Mouse (Mus musculus) T-helper 1 cell (primary cell): Measurements from ENCODE around the gene Itpr1.

Experiments
- in situ Hi-C: fragments of 300-600 bp; cut with MboI, MseI; formaldehyde crosslinking; loops from one replicate; pipeline ENCODE4 v1.15.1; 2025; ENCODE audit warnings: high pct_unique_total_duplicates

The Itpr1 gene

GRCm38 (mm10) chr6:108464308-108464979 lies 251.5 kb downstream of the Itpr1 start:
- in situ Hi-C loops: no loop called here

DNA sequence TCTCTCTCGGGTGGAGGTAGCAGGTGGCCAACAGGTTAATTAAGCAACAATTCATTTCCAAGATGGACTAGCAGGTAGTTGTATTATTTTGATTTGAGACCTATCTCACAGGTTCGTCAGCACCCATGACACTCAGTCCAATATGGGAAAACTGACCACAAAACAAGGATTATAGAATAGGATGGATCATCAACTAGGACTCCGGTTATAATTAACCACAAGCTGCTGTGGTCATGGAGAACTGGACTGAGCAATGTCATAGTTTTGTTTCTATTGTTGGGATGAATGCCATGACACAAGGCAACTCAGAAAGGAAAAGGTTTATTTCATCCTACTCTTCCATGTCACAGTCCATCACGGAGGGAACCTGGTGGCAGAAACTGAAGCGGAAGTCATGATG lies 252.3 kb downstream of the Itpr1 start:
- in situ Hi-C loops: no loop called here

GRCm38 (mm10) chr6:108466061-108466531 lies 253.2 kb downstream of the Itpr1 start:
- in situ Hi-C loops: no loop called here

DNA sequence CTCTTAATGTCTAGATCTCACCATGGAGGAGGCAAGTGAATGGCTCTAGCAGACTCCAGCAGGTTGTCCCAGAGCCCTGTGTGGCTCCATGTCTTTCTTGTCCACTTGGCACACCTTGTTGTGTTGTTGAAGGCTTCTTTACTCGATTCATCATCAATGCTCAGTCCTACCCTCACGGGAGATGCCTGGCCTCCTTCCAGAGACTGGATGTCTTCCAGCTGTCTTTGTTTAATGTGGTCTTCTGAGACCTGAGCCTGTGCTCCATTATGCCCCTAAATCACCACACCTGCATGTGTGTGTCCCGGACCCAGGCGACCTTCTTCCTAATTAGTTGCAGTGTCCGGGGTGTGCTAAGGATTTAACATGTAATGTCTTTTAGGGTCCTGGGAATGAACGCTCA lies 254.7 kb downstream of the Itpr1 start:
- in situ Hi-C loops: no loop called here

- in situ Hi-C loops: no loop called here
These were observed 255.4 kb downstream of the Itpr1 start for GRCm38 (mm10) chr6:108468226-108468825.

DNA sequence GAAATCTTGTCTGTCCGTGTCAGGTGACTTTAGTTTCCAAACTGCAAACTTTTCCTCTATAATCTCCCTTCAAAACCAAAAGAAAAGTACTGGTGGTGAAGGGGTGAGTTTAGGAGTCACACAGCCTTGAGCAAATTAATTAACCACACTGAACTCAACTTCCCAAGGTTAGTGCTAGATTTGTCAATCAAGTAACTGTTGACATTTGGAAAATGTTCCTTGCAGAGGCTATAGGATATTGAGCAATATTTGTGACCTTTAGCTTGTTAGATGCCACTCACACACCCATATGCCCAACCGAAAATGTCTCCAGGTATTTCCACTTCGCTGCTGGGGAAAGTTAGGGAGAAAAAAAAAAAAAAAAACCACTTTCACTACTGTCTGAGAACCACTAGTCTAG lies 259.0 kb downstream of the Itpr1 start:
- in situ Hi-C loops: no loop called here

GRCm38 (mm10) chr6:108472748-108473147 lies 259.9 kb downstream of the Itpr1 start:
- in situ Hi-C loops: no loop called here

- in situ Hi-C loops: no loop called here
These were observed 263.9 kb downstream of the Itpr1 start for GRCm38 (mm10) chr6:108476797-108477235.

DNA sequence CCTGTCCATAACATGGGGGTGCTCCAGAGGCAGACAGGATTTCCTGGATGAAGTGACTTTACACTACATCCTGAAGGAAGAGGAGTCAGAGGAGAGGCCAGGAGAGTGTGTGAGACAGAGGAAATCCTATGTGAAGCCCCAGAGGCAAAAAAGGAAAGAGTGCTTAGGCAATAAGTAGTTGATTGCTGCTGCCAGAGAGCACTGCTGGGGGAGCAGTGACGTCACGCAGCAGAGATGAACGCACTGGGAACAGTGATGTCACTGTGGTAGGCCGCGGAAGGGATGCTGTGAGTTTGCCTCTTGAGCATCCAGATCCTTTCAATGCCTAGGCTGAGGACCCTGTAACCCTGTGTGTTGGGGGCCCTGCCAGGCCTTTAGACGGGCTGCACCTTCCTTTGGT lies 264.7 kb downstream of the Itpr1 start:
- in situ Hi-C loops: no loop called here

- in situ Hi-C loops: no loop called here
These were observed 268.3 kb downstream of the Itpr1 start for GRCm38 (mm10) chr6:108481190-108481589.

GRCm38 (mm10) chr6:108482464-108482863 lies 269.6 kb downstream of the Itpr1 start:
- in situ Hi-C loops: no loop called here

DNA sequence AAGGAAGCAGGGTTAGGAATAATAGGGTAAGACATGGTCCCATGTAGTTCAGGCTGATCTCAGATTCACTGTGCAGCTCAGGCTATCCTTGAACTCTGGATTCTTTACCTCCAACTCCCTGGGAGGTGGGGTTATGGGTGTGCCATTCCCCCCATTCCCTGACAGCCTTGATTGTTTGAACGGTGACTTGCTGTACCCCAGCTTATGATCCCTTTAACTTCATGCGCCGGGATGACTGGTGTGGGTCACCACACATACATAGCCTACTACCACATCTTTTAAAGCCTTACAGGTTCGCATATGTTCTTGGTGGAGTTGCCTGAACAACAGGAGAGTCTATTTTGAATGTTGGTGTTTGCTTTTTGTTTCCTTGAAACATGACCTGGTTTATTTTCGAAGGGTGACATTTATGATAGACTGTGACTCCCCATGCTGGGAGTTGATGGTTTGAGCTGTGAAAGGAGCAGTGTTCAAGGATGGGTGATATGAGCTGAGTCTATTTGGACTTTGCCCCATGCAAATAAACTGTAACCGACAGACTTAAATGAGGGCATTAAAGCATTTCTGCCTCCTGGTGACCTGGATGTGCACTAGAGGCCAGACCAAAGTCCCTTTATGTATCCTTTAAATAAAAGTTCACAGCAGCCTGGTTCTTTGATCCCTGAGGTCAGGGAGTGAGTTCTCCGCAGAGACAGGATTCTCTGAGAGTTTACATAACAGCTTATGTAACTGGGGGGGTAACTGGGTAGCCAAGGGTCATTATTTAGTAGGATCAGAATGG lies 273.5 kb downstream of the Itpr1 start:
- in situ Hi-C loops: no loop called here

DNA sequence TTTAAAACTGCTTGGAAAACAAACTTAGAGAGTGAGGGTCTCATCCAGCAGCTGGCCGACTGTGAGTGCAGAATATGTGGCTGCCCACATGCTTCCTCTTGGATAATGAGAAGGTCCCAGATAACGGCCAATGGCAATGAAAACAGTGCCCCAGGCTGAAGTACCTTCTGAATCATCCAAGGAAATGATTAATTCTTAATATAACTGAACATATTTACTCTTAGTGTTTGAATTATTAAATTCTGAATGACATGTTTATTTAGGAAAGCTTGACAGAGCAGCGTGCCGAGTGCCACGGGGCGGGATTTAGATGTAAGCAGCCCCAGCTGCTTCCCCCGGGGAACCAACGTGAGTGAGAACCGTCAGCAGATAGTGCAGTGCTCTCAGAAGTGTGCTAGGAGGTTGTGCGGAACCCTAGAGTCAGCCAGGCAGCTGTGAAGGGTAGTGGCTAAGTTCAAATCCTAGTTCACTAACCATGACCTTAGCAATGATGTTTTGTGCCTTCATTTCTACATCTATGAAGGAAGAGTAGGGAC lies 274.5 kb downstream of the Itpr1 start:
- in situ Hi-C loops: no loop called here

GRCm38 (mm10) chr6:108488250-108488649 lies 275.4 kb downstream of the Itpr1 start:
- in situ Hi-C loops: no loop called here

DNA sequence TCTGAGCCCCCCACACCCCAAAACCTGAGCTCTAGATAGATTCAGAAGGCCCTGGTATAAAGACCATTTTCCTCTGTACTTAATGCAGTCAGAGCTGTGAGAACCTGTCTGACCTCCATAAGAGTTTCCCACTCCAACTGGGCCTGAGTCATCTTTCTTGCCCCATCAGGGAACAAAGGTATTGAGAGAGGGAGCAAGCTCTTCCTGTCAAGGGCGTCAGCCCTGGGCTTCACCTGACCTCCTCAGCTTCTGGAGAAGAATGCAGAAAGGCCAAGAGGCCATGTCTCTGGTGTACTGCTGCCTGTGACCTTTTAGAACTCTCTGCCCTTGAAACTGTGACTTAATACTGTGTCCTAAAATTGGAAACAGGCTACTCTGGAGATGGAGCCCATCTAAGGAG lies 279.1 kb downstream of the Itpr1 start:
- in situ Hi-C loops: no loop called here

DNA sequence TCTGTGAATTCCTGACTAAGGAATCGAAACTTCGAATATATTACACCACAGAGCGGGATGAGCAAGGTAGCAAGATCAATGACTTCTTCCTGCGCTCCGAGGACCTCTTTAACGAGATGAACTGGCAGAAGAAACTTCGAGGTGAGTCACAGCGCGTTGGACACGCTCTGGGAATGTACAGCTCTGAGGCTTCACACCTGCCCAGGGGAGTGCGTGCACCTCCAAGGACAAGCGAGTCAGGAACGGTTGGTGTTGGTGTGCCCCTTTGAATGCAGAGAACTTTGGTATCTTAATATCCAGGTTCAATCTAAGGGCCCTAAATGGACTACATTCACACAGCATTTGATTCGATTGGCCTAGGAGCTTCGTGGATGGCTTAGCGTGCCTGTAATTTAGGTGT lies 280.9 kb downstream of the Itpr1 start:
- in situ Hi-C loops: no loop called here

- in situ Hi-C loops: no loop called here
These were observed 281.4 kb downstream of the Itpr1 start for GRCm38 (mm10) chr6:108494185-108494804.

DNA sequence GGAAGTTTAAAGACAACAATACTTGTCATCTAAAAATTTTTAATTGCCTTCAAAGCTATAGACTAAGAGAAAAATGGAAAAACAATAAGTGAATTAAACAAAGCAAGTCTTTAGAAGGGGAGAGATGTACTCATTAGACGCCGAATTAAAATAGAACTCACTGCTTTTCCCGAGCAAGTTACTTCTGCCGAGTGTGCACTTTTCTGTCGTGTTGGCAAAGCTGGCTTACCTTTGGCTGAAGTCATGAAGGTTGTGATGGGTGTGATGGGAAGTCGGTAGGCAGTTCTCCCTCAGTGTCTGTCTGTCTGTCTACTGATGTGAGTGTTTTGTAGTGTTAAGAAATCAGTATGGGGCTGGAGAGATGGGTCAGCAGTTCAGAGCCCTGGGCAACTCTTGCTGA lies 282.1 kb downstream of the Itpr1 start:
- in situ Hi-C loops: no loop called here

GRCm38 (mm10) chr6:108498070-108498469 lies 285.2 kb downstream of the Itpr1 start:
- in situ Hi-C loops: no loop called here

- in situ Hi-C loops: no loop called here
These were observed 290.8 kb downstream of the Itpr1 start for GRCm38 (mm10) chr6:108503651-108504050.

- in situ Hi-C loops: no loop called here
These were observed 291.8 kb downstream of the Itpr1 start for GRCm38 (mm10) chr6:108504717-108505116.

GRCm38 (mm10) chr6:108506161-108506560 lies 293.3 kb downstream of the Itpr1 start:
- in situ Hi-C loops: no loop called here
